In the genomic region with DNA sequence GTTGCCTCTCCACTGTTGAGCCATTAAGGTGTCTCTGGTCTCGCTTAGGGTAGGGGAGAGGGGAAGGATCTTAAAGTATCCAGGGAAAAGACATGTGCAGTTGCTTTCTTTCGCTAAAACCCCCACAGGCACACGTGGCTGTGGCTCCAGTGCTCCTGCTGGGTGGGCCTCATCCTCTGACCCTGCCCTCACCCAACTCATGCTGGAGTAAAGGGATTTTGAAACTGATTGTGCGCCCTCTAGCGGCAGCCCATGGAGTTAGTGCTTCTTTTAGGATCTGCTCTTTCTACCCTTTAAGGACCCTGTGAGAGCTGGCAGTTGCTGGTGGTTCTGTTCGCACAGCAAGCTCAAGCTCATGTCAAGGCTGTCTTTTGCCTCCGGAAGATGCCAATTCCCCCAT, we compare ENCODE assay signal across 8 mouse cellular contexts. TPM values are rescaled to one million over a fixed set of nuclear protein-coding genes. Genes with fewer than 3 reads are reported as not detected.
DNase-seq lines count a peak whose midpoint lies in the region; ATAC-seq and TF ChIP-seq lines count a peak whose summit lies in the region.

No protein-coding gene starts in this region.

- no peaks in the 10 kb centered on the region; the same call in 1 of the 2 replicates for H3K4me1 ChIP-seq in heart, adult 2 months (ENCODE audit: control insufficient read depth, insufficient read depth, low read length)
- H3K4me1 ChIP-seq in heart, embryonic 12.5 days (replicated peaks), result peaks cover 21% of the 10 kb centered on the region
- peaks cover 4% of the 10 kb centered on the region; the same call in 1 of the 2 replicates for H3K4me1 ChIP-seq in limb, embryonic 14.5 days (ENCODE audit: control insufficient read depth, insufficient read depth, low read length)

- peak; percentile 56 to 75 for DNase-seq in heart, adult 2 months
- DNase-seq in 416B (ENCODE audit: low read depth), result peak; percentile 59
- DNase-seq in T-cell, adult 2 months (ENCODE audit: low spot score), result peak; percentile 49
- DNase-seq in embryo, embryonic 11 days, result peak; percentile 82
- peak; percentile 73 for DNase-seq in limb, embryonic 14.5 days (ENCODE audit: low spot score)
- peak; percentile 41 for DNase-seq in ovary, postnatal 14 days (ENCODE audit: low spot score)
- DNase-seq in urinary bladder, postnatal 10 days (ENCODE audit: low spot score), result no peak

- H3K27me3 ChIP-seq in heart, adult 2 months (ENCODE audit: control insufficient read depth, insufficient read depth, low read length), result no peaks in the 10 kb centered on the region
- H3K27me3 ChIP-seq in heart, embryonic 12.5 days (replicated peaks), result no peaks in the 10 kb centered on the region
- H3K27me3 ChIP-seq in limb, embryonic 14.5 days (ENCODE audit: control insufficient read depth, insufficient read depth, low read length), result no peaks in the 10 kb centered on the region

- no peaks in the 10 kb centered on the region for H3K9me3 ChIP-seq in heart, embryonic 12.5 days (replicated peaks)
- H3K9me3 ChIP-seq in limb, embryonic 14.5 days (ENCODE audit: control insufficient read depth, low read length), result no peaks in the 10 kb centered on the region

- intact Hi-C loops in heart, adult 2 months (cut with DNase I), result no loop called here

- ATAC-seq in heart, embryonic 12.5 days (ENCODE audit: insufficient number of reproducible peaks, low FRiP score), result no peak
- ATAC-seq in limb, embryonic 14.5 days (ENCODE audit: low FRiP score, low read depth), result no peak

- no peak overlapping the region for H3K4me2 ChIP-seq in heart, embryonic 12.5 days
- H3K4me2 ChIP-seq in limb, embryonic 14.5 days (replicated peaks; ENCODE audit: low read depth, low read length, severe bottlenecking), result no peak overlapping the region

- H3K36me3 ChIP-seq in heart, adult 2 months (ENCODE audit: control insufficient read depth, insufficient read depth, low read length), result no peaks in the 10 kb centered on the region
- peaks cover 97% of the 10 kb centered on the region for H3K36me3 ChIP-seq in heart, embryonic 12.5 days
- H3K36me3 ChIP-seq in limb, embryonic 14.5 days (ENCODE audit: control insufficient read depth, insufficient read depth, low read length), result peaks cover 58% of the 10 kb centered on the region

- peak; percentile 91 for TF ChIP-seq CTCF in heart, adult 2 months (IDR thresholded peaks at IDR 0.05)

- H3K27ac ChIP-seq in heart, adult 2 months, result no peak overlapping the region
- no peak overlapping the region for H3K27ac ChIP-seq in heart, embryonic 12.5 days (ENCODE audit: poor library complexity, severe bottlenecking)
- H3K27ac ChIP-seq in limb, embryonic 14.5 days (replicated peaks; ENCODE audit: low read depth, low read length), result no peak overlapping the region

- 34% methylated on average over 7 of the region's 7 CpGs for WGBS in heart, adult 2 months
- WGBS in heart, embryonic 12.5 days, result 22% methylated on average over 7 of the region's 7 CpGs
- 20% methylated on average over 7 of the region's 7 CpGs for WGBS in limb, embryonic 14.5 days

- H3K9ac ChIP-seq in heart, adult 2 months (ENCODE audit: low read depth, low read length), result no peak overlapping the region
- no peak overlapping the region for H3K9ac ChIP-seq in heart, embryonic 12.5 days
- no peak overlapping the region for H3K9ac ChIP-seq in limb, embryonic 14.5 days (ENCODE audit: low read depth, low read length, severe bottlenecking)

- no peak for TF ChIP-seq POLR2A in heart, adult 2 months (IDR thresholded peaks at IDR 0.05; ENCODE audit: insufficient read depth, low read depth, low read length)
- TF ChIP-seq POLR2A in limb, embryonic 14.5 days (IDR thresholded peaks at IDR 0.05; ENCODE audit: borderline replicate concordance, extremely low read depth, insufficient read depth, insufficient read length), result no peak

- TF ChIP-seq EP300 in heart, adult 2 months (IDR thresholded peaks at IDR 0.05; ENCODE audit: insufficient read depth, low read depth, low read length), result no peak

- H3K4me3 ChIP-seq in heart, adult 2 months, result no peak overlapping the region
- no peak overlapping the region for H3K4me3 ChIP-seq in heart, embryonic 12.5 days
- H3K4me3 ChIP-seq in limb, embryonic 14.5 days (replicated peaks; ENCODE audit: low read length), result no peak overlapping the region

- H3K79me2 ChIP-seq in heart, adult 2 months (replicated peaks; ENCODE audit: control insufficient read depth, insufficient read depth, low read length), result no peaks in the 10 kb centered on the region

RNA-seq across cellular contexts. Expression of gene Gm10277, which starts 35.2 kb away (rescaled TPM):
- total RNA-seq in heart, adult 2 months (2021), result not detected
- polyA plus RNA-seq in heart, adult 2 months (2012; rRNA removed), result not detected in 2 replicates
- 1.2 and 1.5 TPM in 2 replicates for polyA plus RNA-seq in heart, embryonic 12.5 days (2016; fragmentation: Nextera tagmentation; extraction: Ambion mirVana)
- not detected in 2 replicates for polyA plus RNA-seq in limb, embryonic 14.5 days (2012; rRNA removed)
- 0.75 and 0.89 TPM in 2 replicates for polyA plus RNA-seq in limb, embryonic 14.5 days (2014; fragmentation: Nextera tagmentation; extraction: Ambion mirVana)

RNA-seq across cellular contexts. Expression of gene Myo18a, which starts 59.7 kb away (rescaled TPM):
- 100 to 1,000 TPM; 240 to 274 TPM for total RNA-seq in heart, adult 2 months (2021)
- 98.6 and 107 TPM in 2 replicates for polyA plus RNA-seq in heart, adult 2 months (2012; rRNA removed)
- polyA plus RNA-seq in heart, embryonic 12.5 days (2016; fragmentation: Nextera tagmentation; extraction: Ambion mirVana), result 154 and 164 TPM in 2 replicates
- 42.9 and 47.0 TPM in 2 replicates for polyA plus RNA-seq in limb, embryonic 14.5 days (2012; rRNA removed)
- 43.5 and 45.3 TPM in 2 replicates for polyA plus RNA-seq in limb, embryonic 14.5 days (2014; fragmentation: Nextera tagmentation; extraction: Ambion mirVana)
